Mouse (Mus musculus) myocyte (in vitro differentiated cells): ENCODE measurements around the gene Fbxo42. TPM values are rescaled to one million over a fixed set of nuclear protein-coding genes. Genes with fewer than 3 reads are reported as not detected.
A peak's percentile ranks its signal among the peaks of the same experiment; 100 is the strongest.

Source experiments
- H3K27me3 ChIP-seq: one replicate; pipeline ENCODE4 v1.6.1; 2011; ENCODE audit not compliant: control insufficient read depth, insufficient read depth, insufficient read length
- H3K36me3 ChIP-seq: one replicate; pipeline ENCODE4 v1.6.1; 2011; ENCODE audit not compliant: control insufficient read depth, insufficient read depth
- H3K4me2 ChIP-seq: one replicate; pipeline ENCODE4 v1.6.1; 2011; ENCODE audit warnings: low read depth, control low read depth
- H3K4me3 ChIP-seq: one replicate; pipeline ENCODE4 v1.5.1; 2011; ENCODE audit warnings: mild to moderate bottlenecking, control low read depth, moderate library complexity
- H3K79me2 ChIP-seq: one replicate; pipeline ENCODE4 v1.6.1; 2011; ENCODE audit not compliant: control insufficient read depth, insufficient read depth
- H3ac ChIP-seq: one replicate; pipeline ENCODE4 v1.6.1; 2011; ENCODE audit not compliant: control insufficient read depth, insufficient read length
- CEBPB ChIP-seq: IDR thresholded peaks from 2 replicates; pipeline ENCODE4 v1.6.1; 2011; ENCODE audit warnings: mild to moderate bottlenecking, moderate library complexity; ENCODE audit not compliant: poor library complexity, insufficient read depth, severe bottlenecking
- E2F4 ChIP-seq: IDR thresholded peaks from one replicate; pipeline ENCODE4 v1.6.1; 2011; ENCODE audit warnings: mild to moderate bottlenecking, control low read depth, moderate library complexity; ENCODE audit not compliant: insufficient read depth
- MAX ChIP-seq: IDR thresholded peaks from one replicate; pipeline ENCODE4 v1.6.1; 2011; ENCODE audit warnings: low read depth, mild to moderate bottlenecking, control low read depth
- MYOD1 ChIP-seq, 3 experiments: IDR thresholded peaks; one replicate each; pipeline ENCODE4 v1.6.1; 2011; ENCODE audit warnings: control low read depth in 2 of 3, low read depth in 2 of 3, mild to moderate bottlenecking in 2 of 3, moderate library complexity in 1 of 3; ENCODE audit not compliant: insufficient read length in 2 of 3, control insufficient read depth in 1 of 3
- MYOG ChIP-seq, 3 experiments: IDR thresholded peaks; one replicate each; pipeline ENCODE4 v1.6.1; 2011; ENCODE audit warnings: control low read depth in 2 of 3, low read depth in 2 of 3, mild to moderate bottlenecking in 2 of 3; ENCODE audit not compliant: insufficient read length in 2 of 3, control insufficient read depth in 1 of 3, insufficient read depth in 1 of 3
- POLR2A ChIP-seq: IDR thresholded peaks from one replicate; pipeline ENCODE4 v1.6.1; 2011; ENCODE audit warnings: low read depth, mild to moderate bottlenecking, control low read depth, moderate library complexity; ENCODE audit not compliant: insufficient read length
- POLR2AphosphoS2 ChIP-seq: IDR thresholded peaks from one replicate; pipeline ENCODE4 v1.6.1; 2011; ENCODE audit warnings: low read depth, control low read depth; ENCODE audit not compliant: insufficient read length
- REST ChIP-seq: IDR thresholded peaks from one replicate; pipeline ENCODE4 v1.6.1; 2011; ENCODE audit warnings: mild to moderate bottlenecking, control low read depth, moderate library complexity; ENCODE audit not compliant: insufficient read depth, insufficient read length
- SRF ChIP-seq: IDR thresholded peaks from one replicate; pipeline ENCODE4 v1.6.1; 2011; ENCODE audit warnings: low read depth; ENCODE audit not compliant: control insufficient read depth, insufficient read length
- TCF12 ChIP-seq: IDR thresholded peaks from one replicate; pipeline ENCODE4 v1.6.1; 2011; ENCODE audit warnings: mild to moderate bottlenecking, control low read depth; ENCODE audit not compliant: poor library complexity, insufficient read depth, severe bottlenecking
- TCF3 ChIP-seq: IDR thresholded peaks from one replicate; pipeline ENCODE4 v1.6.1; 2011; ENCODE audit warnings: low read depth, control low read depth; ENCODE audit not compliant: insufficient read length
- USF1 ChIP-seq: IDR thresholded peaks from one replicate; pipeline ENCODE4 v1.6.1; 2011; ENCODE audit warnings: low read depth, mild to moderate bottlenecking, control low read depth, moderate library complexity
- polyA plus RNA-seq: library from polyadenylated mRNA; unstranded; fragments of >200 nt; fragmentation: generic; extraction: Trizol; gene quantifications from one replicate; pipeline ENCODE4 v1.2.1, GENCODE M21; 2012; ENCODE audit warnings: missing spikeins

The Fbxo42 gene
- polyA plus RNA-seq, 1 experiment: 13.2 TPM

GRCm38 (mm10) chr4:141213770-141214336, 66.1 kb downstream of the Fbxo42 start, which contains the start of gene Rsg1:
Rsg1 (plus strand) TSS chr4:141213956.
- Histone ChIP-seq H3K4me2 (peak within 1 kb of the TSS; percentile 95), H3ac (no peak within 1 kb of the TSS), H3K36me3 (no peaks in the 10 kb centered on the region), H3K27me3 (no peaks in the 10 kb centered on the region), H3K79me2 (no peaks in the 10 kb centered on the region), H3K4me3 (peak within 1 kb of the TSS; percentile 30)
- TF ChIP-seq E2F4 (peak; percentile 58), TCF12 (no peak), MAX (no peak), TCF3 (no peak), MYOG (IDR thresholded peaks at IDR 0.05; ENCODE audit: control insufficient read depth in 1 of 3, insufficient read depth in 1 of 3, insufficient read length in 2 of 3, low read depth in 2 of 3) (no peak), SRF (no peak), POLR2AphosphoS2 (no peak), POLR2A (no peak)

GRCm38 (mm10) chr4:141214337-141214851, 66.7 kb downstream of the Fbxo42 start:
- no peaks in the 10 kb centered on the region for H3K79me2 ChIP-seq
- no peaks in the 10 kb centered on the region for H3K27me3 ChIP-seq
- peak overlapping the region; percentile 95 for H3K4me2 ChIP-seq
- no peak overlapping the region for H3ac ChIP-seq
- H3K4me3 ChIP-seq: peak overlapping the region; percentile 30
- TF ChIP-seq MYOG (IDR thresholded peaks at IDR 0.05; ENCODE audit: control insufficient read depth in 1 of 3, insufficient read depth in 1 of 3, insufficient read length in 2 of 3, low read depth in 2 of 3) (peak in 1 of 3 experiments; percentile 26), TCF12 (no peak)
- H3K36me3 ChIP-seq: no peaks in the 10 kb centered on the region

DNA sequence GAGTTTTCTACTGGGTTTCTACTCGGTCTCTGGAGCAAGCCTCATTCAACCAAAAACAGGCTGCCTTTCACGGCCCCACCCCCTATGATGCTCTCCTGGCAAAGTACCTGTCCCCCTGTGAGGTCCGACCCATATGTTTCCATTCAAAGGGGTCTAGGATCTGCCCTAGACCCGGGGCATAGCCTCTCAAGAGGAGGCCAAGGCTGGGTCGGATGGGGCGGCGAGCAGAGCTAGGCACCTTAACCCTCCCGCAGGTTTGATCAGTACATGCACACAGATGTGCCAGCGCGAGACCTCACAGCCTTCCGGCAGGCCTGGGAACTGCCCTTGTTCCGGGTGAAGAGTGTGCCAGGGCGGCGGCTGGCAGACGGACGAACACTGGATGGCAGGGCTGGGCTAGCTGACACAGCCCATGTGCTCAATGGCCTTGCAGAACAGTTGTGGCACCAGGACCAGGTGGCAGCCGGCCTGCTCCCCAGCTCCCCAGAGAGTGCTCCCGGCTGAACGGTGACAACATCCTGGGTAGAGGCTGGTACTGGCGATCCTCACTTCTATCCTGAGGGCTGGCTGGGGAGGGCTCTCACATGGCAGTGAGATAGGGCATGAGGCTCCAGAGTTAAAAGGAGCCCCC, 72.0 kb downstream of the Fbxo42 start:
- Histone ChIP-seq H3K4me2 (no peak overlapping the region), H3K36me3 (no peaks in the 10 kb centered on the region), H3K79me2 (no peaks in the 10 kb centered on the region), H3K27me3 (no peaks in the 10 kb centered on the region), H3K4me3 (no peak overlapping the region), H3ac (no peak overlapping the region)
- TF ChIP-seq TCF12: no peak
- no peak for TF ChIP-seq MYOD1 (IDR thresholded peaks at IDR 0.05; ENCODE audit: control insufficient read depth in 1 of 3, insufficient read length in 2 of 3, low read depth in 2 of 3)
- no peak for TF ChIP-seq MAX
- peak in 1 of 3 experiments; percentile 27 for TF ChIP-seq MYOG (IDR thresholded peaks at IDR 0.05; ENCODE audit: control insufficient read depth in 1 of 3, insufficient read depth in 1 of 3, insufficient read length in 2 of 3, low read depth in 2 of 3)
- TF ChIP-seq POLR2A: no peak
- TF ChIP-seq USF1: no peak
- TF ChIP-seq E2F4: no peak
- TF ChIP-seq CEBPB: no peak

DNA sequence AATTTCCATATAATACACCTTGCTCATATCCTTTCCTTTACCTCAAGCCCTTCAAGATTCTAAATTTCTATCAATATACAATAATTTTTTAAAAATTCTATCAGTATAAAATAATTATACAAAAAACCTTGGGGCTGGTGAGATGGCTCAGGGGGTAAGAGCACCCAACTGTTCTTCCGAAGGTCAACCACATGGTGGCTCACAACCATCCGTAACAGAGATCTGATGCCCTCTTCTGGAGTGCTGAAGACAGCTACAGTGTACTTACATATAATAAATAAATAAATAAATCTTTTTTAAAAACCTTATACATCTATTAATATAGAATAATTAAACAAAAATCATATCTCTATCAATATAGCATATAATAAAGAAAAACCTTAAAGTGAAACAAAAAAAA, 74.1 kb downstream of the Fbxo42 start:
- Histone ChIP-seq H3K27me3 (no peaks in the 10 kb centered on the region), H3K79me2 (no peaks in the 10 kb centered on the region), H3K36me3 (no peaks in the 10 kb centered on the region), H3ac (no peak overlapping the region), H3K4me3 (no peak overlapping the region), H3K4me2 (no peak overlapping the region)
- TF ChIP-seq CEBPB: no peak

- no peak overlapping the region for H3K4me3 ChIP-seq
- H3K27me3 ChIP-seq: no peaks in the 10 kb centered on the region
- TF ChIP-seq REST (no peak), MAX (no peak), TCF12 (no peak)
- no peaks in the 10 kb centered on the region for H3K36me3 ChIP-seq
- H3K4me2 ChIP-seq: no peak overlapping the region
- H3ac ChIP-seq: no peak overlapping the region
- H3K79me2 ChIP-seq: no peaks in the 10 kb centered on the region
These were observed 75.0 kb downstream of the Fbxo42 start for GRCm38 (mm10) chr4:141222752-141223151.

DNA sequence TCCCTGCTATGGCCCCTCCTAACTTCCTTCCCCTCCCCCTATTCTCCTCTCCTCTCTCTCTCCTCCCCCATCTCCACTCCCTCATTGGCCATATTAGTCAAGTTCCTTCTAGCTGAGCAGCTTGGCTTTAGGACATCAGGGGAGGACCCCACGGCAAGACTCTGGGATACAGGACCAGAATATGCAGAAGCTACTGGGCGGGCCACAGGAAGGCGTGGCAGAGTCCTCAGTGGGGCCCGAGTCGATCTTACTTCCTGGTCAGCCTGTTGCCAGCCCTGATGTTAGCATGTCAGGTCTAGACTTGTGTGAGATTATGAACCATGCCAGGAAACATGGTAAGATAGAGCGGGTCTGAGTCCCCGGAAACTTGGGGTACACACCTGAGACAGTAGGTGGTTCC, 81.0 kb downstream of the Fbxo42 start:
- no peaks in the 10 kb centered on the region for H3K36me3 ChIP-seq
- no peak overlapping the region for H3K4me3 ChIP-seq
- H3K27me3 ChIP-seq: peaks cover 7% of the 10 kb centered on the region
- no peaks in the 10 kb centered on the region for H3K79me2 ChIP-seq
- H3ac ChIP-seq: no peak overlapping the region
- no peak overlapping the region for H3K4me2 ChIP-seq
- TF ChIP-seq REST (no peak), MAX (no peak), E2F4 (no peak), TCF12 (no peak), MYOG (IDR thresholded peaks at IDR 0.05; ENCODE audit: control insufficient read depth in 1 of 3, insufficient read depth in 1 of 3, insufficient read length in 2 of 3, low read depth in 2 of 3) (no peak)
